Mouse (Mus musculus): ENCODE data around the gene Rpp30. TPM values are rescaled to one million over a fixed set of nuclear protein-coding genes. Genes with fewer than 3 reads are reported as not detected.

Rpp30 gene
- 10 to 100 TPM; 16.0 to 20.3 TPM for total RNA-seq (2021)
- long read RNA-seq, experiment 1, transcript Rpp30-201 (11 exons, 1,145 nt), result major isoform, 15 of 21 reads
- long read RNA-seq, experiment 1, partial matches to known transcripts, result 3 of 21 reads
- long read RNA-seq, experiment 1, other reads (novel, unspliced or antisense), result 3 of 21 reads
- long read RNA-seq, experiment 2, transcript Rpp30-201 (11 exons, 1,145 nt), result major isoform, 18 of 25 reads
- long read RNA-seq, experiment 2, partial matches to known transcripts, result 2 of 25 reads
- long read RNA-seq, experiment 2, other reads (novel, unspliced or antisense), result 5 of 25 reads

- DNase-seq, result peak; percentile 88
Measured at GRCm38 (mm10) chr19:36083262-36084225, at the start of gene Rpp30. Rpp30 (plus strand) TSS chr19:36083716.

- no peak for DNase-seq
Measured at GRCm38 (mm10) chr19:36046046-36046445, 37.5 kb upstream of the Rpp30 start.

- DNase-seq, result peak; percentile 1
Measured at GRCm38 (mm10) chr19:36056502-36057221, 26.9 kb upstream of the Rpp30 start.

GRCm38 (mm10) chr19:36057231-36057811 is 26.2 kb upstream of the Rpp30 start, which contains the start of gene Htr7:
Htr7 (minus strand) TSS chr19:36057507.
- peak; percentile 45 for DNase-seq

- no peak for DNase-seq
Measured at GRCm38 (mm10) chr19:36062801-36063529, 20.6 kb upstream of the Rpp30 start.

- DNase-seq, result peak; percentile 35
Measured at GRCm38 (mm10) chr19:36082606-36083261, 782 bp upstream of the Rpp30 start.

GRCm38 (mm10) chr19:36090781-36091180 is 7.3 kb downstream of the Rpp30 start:
- no peak for DNase-seq

- DNase-seq, result no peak
Measured at GRCm38 (mm10) chr19:36097194-36097593, 13.7 kb downstream of the Rpp30 start.

GRCm38 (mm10) chr19:36098265-36098664 is 14.7 kb downstream of the Rpp30 start:
- no peak for DNase-seq

GRCm38 (mm10) chr19:36098916-36099315 is 15.4 kb downstream of the Rpp30 start:
- no peak for DNase-seq

- no peak for DNase-seq
Measured at GRCm38 (mm10) chr19:36103909-36104308, 20.4 kb downstream of the Rpp30 start.

- DNase-seq, result no peak
Measured at GRCm38 (mm10) chr19:36109318-36109944, 25.9 kb downstream of the Rpp30 start.

- no peak for DNase-seq
Measured at GRCm38 (mm10) chr19:36110465-36110864, 26.9 kb downstream of the Rpp30 start.

GRCm38 (mm10) chr19:36111054-36111895 is 27.8 kb downstream of the Rpp30 start:
- peak; percentile 8 for DNase-seq

GRCm38 (mm10) chr19:36112007-36112406 is 28.5 kb downstream of the Rpp30 start:
- DNase-seq, result no peak

- DNase-seq, result no peak
Measured at GRCm38 (mm10) chr19:36116185-36116584, 32.7 kb downstream of the Rpp30 start.

GRCm38 (mm10) chr19:36119219-36119618 is 35.7 kb downstream of the Rpp30 start:
- DNase-seq, result no peak

- DNase-seq, result no peak
Measured at GRCm38 (mm10) chr19:36119783-36120471, 36.4 kb downstream of the Rpp30 start, which contains the start of gene Ankrd1. Ankrd1 (minus strand) TSS chr19:36120099.

GRCm38 (mm10) chr19:36124203-36124602 is 40.7 kb downstream of the Rpp30 start:
- DNase-seq, result no peak
